Mouse (Mus musculus): ENCODE measurements at regions not wholly inside any gene's neighbourhood (a gene's known extent, or its start where the extent isn't known, plus 50 kb on each side); places are given as distances from the start of the nearest gene placed in this dataset.

- H3K27ac ChIP-seq = no peak overlapping the region
- no peak for TF ChIP-seq CTCF (IDR thresholded peaks at IDR 0.05; ENCODE audit: low read depth)
- no peaks in the 10 kb centered on the region for H3K4me1 ChIP-seq (ENCODE audit: insufficient read depth, low read length)
- DNase-seq (ENCODE audit: low spot score) (no peak), ATAC-seq (no peak)
- H3K9ac ChIP-seq (replicated peaks; ENCODE audit: low read length) = no peak overlapping the region
- no peak overlapping the region for H3K4me3 ChIP-seq (ENCODE audit: low read length)
- no peaks in the 10 kb centered on the region for H3K27me3 ChIP-seq (ENCODE audit: insufficient read depth, low read length)
- WGBS = 92% methylated on average over 11 of the region's 11 CpGs
- no peak overlapping the region for H3K4me2 ChIP-seq (ENCODE audit: low read depth, low read length)
- H3K36me3 ChIP-seq (ENCODE audit: insufficient read depth, low read length) = no peaks in the 10 kb centered on the region
- H3K9me3 ChIP-seq (ENCODE audit: low read length) = no peaks in the 10 kb centered on the region
These were observed 65.6 kb upstream of the Tiam2 start for GRCm38 (mm10) chr17:3260796-3261195.

- Histone ChIP-seq H3K4me1 (ENCODE audit: insufficient read depth, low read length) (no peaks in the 10 kb centered on the region), H3K4me2 (ENCODE audit: low read depth, low read length) (no peak overlapping the region), H3K9me3 (ENCODE audit: low read length) (no peaks in the 10 kb centered on the region), H3K27me3 (ENCODE audit: insufficient read depth, low read length) (no peaks in the 10 kb centered on the region), H3K9ac (replicated peaks; ENCODE audit: low read length) (no peak overlapping the region), H3K27ac (no peak overlapping the region), H3K36me3 (ENCODE audit: insufficient read depth, low read length) (no peaks in the 10 kb centered on the region), H3K4me3 (ENCODE audit: low read length) (no peak overlapping the region)
- DNase-seq (ENCODE audit: low spot score) = peak; percentile 95
- WGBS = 50% methylated on average over 22 of the region's 22 CpGs
- TF ChIP-seq CTCF (IDR thresholded peaks at IDR 0.05; ENCODE audit: low read depth) = peak; percentile 86
- ATAC-seq = peak; percentile 83
These were observed 53.0 kb upstream of the Tiam2 start for GRCm38 (mm10) chr17:3273108-3274091.

- no peaks in the 10 kb centered on the region for H3K36me3 ChIP-seq (ENCODE audit: insufficient read depth, low read length)
- H3K4me2 ChIP-seq (ENCODE audit: low read depth, low read length) = no peak overlapping the region
- TF ChIP-seq CTCF (IDR thresholded peaks at IDR 0.05; ENCODE audit: low read depth) = no peak
- no peaks in the 10 kb centered on the region for H3K9me3 ChIP-seq (ENCODE audit: low read length)
- 33% methylated on average over 14 of the region's 14 CpGs for WGBS
- ATAC-seq (no peak), DNase-seq (ENCODE audit: low spot score) (no peak)
- H3K27me3 ChIP-seq (ENCODE audit: insufficient read depth, low read length) = no peaks in the 10 kb centered on the region
- H3K4me1 ChIP-seq (ENCODE audit: insufficient read depth, low read length) = no peaks in the 10 kb centered on the region
- H3K9ac ChIP-seq (replicated peaks; ENCODE audit: low read length) = no peak overlapping the region
- H3K27ac ChIP-seq = no peak overlapping the region
- H3K4me3 ChIP-seq (ENCODE audit: low read length) = no peak overlapping the region
These were observed 51.7 kb upstream of the Tiam2 start for GRCm38 (mm10) chr17:3274449-3275285.

Measured in hindbrain, postnatal 0 days (tissue).